Mouse (Mus musculus) spleen, postnatal 4 days (tissue): ENCODE measurements at regions not wholly inside any gene's neighbourhood (a gene's known extent, or its start where the extent isn't known, plus 50 kb on each side); places are given as distances from the start of the nearest gene placed in this dataset.

ENCODE experiments used
- DNase-seq, 2 experiments: peaks; one replicate each; pipeline ENCODE4 v3.0.0; 2022; ENCODE audit warnings: low spot score in 2 of 2

DNA sequence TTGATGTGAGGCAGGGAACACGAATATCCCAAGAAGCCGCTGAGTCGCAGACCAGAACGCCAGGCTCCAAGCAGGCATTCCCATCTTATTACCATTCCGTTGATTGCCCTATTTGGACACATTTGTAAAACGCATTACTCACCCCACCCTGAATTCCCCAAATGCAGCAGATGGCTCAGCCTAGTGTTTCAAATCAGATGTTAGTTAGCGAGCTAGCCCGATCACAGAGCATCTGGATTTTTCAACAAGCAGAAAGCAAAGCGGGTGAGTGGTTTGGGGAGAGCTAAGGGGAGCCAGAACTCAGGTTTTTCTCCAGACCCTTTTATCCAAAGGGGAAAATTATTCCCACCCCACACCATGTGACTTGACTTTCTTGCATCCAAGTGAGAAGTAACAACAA is 273.2 kb downstream of the Rwdd3 start:
- no peak for DNase-seq

DNA sequence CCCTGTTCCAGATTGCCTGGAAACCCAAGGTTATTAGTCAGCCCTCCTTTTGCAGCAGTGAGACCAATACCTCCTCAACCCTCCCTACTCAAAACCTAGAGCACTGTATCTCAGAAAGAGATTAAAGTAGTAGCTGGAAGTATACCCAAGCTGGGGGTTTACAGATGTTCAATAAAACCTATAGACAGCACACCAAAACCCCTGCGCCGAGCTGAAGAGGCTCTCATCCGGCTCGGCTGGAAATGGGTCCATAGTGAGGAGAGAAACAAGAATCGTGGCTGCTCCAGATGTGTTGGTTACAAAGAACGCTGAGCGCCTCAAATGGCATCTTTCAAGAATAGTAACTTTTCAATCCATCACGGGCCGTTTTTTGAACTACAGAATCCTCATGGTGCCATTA is 273.7 kb downstream of the Rwdd3 start:
- DNase-seq = no peak

- no peak for DNase-seq
These were observed 274.3 kb downstream of the Rwdd3 start for GRCm38 (mm10) chr3:120897221-120897620.

DNA sequence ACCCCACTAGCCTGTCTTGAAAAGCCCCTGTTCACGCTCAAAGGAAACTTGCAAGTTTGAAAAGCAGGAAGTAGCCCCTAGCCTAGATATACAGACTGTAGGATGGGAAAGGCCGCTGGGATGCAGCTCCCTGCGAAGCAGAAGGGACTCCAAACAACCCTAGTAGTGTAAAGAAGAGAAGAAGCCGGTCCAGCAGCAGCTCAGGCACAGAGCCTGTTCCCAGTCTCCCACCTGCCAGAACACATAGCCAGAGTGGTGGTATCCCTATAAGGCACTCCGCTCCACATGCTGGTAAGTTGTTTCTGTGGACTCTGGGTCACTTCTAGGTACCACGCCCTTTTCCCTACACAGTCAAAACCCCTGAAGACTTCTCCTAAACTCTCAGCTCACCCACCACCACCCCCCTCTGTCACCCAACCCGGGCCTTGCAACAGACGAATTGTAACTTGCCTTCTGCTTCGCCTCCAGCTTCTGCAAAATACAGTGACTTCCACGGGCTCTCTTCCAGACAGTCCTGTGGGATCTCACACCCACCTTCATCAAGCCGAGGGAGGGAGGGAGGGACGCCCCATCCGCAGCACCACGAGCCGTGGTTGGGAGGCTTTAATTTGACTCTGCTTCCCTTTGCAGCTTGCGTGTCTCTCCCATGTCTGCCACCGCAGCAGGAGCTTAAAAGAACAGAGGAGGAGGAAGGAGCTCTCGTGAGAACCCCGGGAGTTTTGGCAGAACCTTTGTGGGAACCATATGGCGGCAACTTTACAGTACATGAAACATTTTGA is 285.2 kb downstream of the Rwdd3 start:
- no peak for DNase-seq

GRCm38 (mm10) chr3:120885401-120885800 is 286.1 kb downstream of the Rwdd3 start:
- DNase-seq = no peak

DNA sequence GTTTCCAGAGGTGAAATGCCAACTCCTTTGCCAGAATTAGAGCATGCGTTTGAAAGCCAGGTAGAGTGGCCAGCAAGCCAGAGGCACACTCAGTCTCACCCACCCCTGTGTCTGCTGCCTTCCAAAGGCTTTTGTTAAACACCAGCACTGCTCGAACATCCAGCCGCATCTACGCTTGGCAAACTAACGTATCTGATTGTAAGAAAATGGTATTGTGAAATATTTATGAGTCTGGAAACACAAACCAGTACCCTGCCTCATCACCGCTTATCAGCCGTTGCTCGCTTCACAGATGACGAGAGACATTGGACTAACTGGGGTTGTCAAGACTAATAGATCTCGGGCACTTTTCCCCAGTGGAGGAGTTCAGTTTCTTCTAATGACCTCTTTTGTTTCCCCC is 287.3 kb downstream of the Rwdd3 start:
- no peak for DNase-seq

GRCm38 (mm10) chr3:120883650-120884049 is 287.8 kb downstream of the Rwdd3 start:
- DNase-seq = no peak

DNA sequence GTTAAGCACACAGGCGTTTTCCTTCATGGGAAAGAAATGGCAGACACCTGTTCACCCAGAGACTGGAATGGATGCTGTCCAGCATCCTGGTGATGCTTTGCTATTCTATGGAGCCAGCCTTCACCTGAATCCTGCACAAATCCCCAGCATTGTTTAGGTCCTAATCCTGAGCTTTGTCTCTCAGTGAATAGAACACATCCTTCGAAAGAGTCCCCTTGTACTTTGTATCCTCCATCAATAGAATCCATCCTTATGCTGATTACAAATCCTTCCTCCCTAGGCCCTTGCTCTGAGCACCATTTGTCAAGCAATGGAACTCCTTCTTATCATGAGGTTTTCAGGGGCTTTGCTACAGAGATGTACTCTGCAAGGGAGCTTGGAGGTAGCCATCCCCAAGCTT is 292.1 kb downstream of the Rwdd3 start:
- DNase-seq = no peak

DNA sequence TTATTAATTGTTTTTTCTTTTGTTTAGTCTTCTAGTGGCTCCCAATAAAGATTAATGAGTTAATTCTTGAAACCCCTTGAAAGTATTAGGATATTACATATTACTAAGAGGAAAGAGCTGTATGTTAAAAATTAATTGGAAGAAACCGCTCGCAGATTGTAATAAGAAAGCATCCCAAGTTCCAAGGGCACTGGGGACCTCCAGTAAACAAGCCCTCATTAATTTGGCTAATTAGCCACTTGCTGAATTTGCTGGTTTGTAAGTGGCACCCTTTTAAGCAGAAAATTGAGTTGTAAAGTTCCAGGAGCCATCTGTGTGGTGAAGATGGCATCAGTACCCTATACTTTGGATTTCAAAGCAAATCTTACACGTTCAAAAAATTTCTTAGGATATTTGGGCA is 295.8 kb downstream of the Rwdd3 start:
- no peak for DNase-seq

GRCm38 (mm10) chr3:120865036-120865435 is 306.5 kb downstream of the Rwdd3 start:
- no peak for DNase-seq

DNA sequence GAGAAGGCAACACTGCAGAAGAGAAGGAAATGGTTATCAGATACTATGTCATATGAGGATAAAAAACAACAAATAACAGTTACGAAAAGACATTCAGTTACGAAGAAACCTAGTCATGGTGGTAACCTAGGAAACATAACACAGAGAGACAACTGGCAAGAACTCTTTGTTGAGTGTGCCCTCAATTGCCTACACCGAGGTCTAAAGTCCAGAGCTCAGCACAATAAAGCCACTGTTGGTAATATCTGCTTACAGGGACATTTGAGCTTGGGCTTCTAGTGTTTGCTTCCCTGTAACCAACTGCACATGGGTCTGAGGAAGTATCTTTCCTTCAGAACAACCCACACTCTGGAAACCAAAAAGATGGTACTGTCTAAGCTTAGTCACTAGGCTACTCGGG is 309.9 kb downstream of the Rwdd3 start:
- no peak for DNase-seq

DNA sequence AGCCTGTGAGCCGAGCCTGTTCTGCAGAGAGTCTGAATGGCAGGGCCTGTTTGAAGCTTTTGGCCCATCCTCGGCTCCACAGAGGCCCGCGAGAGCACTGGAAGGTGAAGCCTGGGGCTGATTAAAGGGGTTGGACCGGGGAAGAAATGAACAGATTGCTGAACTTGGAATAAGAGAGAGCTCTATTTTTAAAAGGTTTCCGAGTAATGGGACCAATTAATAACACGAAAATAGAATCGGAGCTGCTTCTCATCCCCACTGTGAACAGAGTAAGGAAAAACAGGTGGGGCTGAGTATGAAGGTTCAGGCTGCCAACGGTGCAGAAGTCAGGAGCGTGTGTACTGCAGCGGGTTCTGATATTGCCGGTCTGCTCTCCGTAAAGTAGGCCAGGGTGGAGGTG is 313.2 kb downstream of the Rwdd3 start:
- DNase-seq = no peak

DNA sequence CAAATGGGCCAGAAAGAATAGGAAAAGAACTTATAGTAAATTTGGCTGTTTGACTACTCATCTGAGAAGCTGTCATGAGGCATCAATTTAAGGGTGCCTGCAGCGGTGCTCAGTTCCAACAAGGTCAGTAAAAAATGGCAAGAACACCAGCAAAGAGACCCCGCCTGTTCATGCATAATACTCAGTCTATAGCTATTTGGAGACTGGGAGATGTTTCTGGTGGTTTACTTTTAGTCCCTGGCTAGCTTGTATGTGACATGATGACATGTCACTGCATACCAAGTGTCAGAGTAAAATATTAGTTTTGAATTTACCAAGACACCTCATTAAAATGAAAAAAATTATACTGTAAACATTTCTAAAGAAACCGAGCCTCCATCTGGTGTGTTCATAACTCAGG is 317.2 kb downstream of the Rwdd3 start:
- DNase-seq = no peak

- no peak for DNase-seq
These were observed 327.9 kb downstream of the Rwdd3 start for GRCm38 (mm10) chr3:120843623-120844022.

- DNase-seq = no peak
These were observed 348.0 kb downstream of the Rwdd3 start for GRCm38 (mm10) chr3:120823536-120823935.

DNA sequence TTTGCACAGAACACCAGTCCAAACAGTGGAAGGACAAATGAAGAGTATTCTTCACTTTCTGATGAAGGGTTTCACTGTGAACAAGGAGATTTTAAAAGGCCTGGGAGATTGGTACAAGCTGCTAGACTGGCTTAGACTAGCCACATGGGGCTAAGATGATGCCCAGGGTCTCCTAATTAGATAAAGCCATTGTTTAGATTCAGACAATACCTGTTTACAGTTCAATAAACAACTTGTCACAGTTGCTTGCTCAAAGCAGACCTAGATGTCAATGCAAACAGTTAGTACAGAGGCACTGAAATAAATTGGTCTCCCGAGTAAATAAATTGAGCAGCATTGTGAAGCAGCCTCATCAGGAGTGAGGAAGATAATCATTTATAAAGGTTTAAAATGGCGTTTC is 359.6 kb downstream of the Rwdd3 start:
- DNase-seq = no peak

DNA sequence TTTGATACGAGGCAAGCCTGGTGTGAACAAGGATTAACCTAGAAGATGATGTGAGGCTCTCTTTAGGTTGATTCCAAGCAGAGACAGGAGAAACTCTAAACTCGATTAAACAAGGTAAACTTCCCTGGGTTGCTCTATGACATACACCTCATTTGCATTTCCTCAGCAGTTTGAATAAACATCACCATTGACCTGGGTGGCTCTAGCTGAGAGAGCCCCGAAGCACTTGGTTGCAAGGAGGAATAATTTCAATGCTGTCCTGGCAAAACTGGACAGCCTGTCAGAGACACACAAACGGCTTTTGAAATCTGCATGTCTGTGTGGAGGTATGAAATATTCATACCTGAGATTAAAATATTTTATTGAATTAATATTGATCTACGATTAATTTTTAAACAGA is 361.0 kb downstream of the Rwdd3 start:
- no peak for DNase-seq

GRCm38 (mm10) chr3:120810048-120810447 is 361.4 kb downstream of the Rwdd3 start:
- DNase-seq = no peak

DNA sequence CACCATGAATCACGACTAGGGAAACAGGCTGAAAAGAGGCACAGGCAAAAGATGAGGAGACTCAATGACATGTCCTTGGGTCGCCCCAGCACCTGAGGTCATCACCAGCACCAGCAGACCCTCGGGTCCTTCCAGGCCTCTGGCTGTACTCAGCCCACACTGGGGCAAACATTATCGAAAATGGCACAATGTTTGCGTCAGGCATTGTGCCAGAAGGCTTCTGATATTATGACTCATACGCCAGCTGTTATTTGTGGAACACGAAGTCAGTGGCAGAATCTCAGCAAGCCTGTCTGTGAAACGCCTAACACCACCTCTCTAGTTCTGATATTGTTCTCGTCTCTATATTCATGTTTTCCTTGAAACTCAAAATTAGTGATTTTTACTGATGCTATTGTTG is 384.8 kb downstream of the Rwdd3 start:
- no peak for DNase-seq

GRCm38 (mm10) chr3:120781486-120781885 is 390.0 kb downstream of the Rwdd3 start:
- no peak for DNase-seq

DNA sequence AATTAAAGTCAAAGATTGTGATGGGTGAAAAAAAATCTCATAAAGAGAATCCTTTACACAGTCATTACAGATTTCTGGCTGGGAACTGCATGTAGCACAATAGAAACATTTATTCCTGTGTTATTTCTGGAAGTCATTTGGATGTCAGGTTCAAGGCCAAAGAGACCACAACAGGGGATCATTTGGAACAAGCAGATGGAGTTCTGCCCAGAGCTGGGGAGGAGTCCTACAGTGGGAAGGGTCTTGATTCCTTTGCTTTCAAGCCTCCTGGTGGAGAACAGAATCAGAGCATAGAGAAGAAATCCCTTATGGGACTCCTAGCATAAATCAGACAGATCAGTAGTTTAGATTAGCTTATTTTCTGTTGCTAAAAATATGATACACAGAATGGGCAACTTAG is 392.4 kb downstream of the Rwdd3 start:
- DNase-seq = no peak

DNA sequence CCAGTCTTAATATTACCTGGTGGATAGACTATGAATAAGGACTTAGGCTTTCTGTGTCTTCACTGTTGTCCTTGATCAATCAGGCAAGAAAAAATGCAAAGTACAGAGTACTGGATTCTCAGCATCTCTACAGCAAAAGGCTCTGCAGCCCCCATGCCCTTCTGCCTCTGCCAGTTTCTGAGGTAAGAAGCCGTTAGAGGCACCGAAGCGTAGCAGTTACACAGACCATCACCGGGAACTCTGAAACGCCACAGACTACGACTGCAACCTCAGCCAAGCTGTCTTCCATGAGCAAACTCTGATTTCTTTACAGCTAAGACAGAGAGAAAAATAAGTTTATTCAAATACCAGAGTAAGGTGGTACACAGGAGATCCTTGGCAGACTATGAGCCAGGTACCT is 396.5 kb downstream of the Rwdd3 start:
- DNase-seq = no peak

GRCm38 (mm10) chr3:120761681-120762080 is 409.8 kb downstream of the Rwdd3 start:
- no peak for DNase-seq

GRCm38 (mm10) chr3:120761223-120761622 is 410.3 kb downstream of the Rwdd3 start:
- no peak for DNase-seq
